Mouse (Mus musculus) kidney, embryonic 16.5 days (tissue): ENCODE measurements at regions not wholly inside any gene's neighbourhood (a gene's known extent, or its start where the extent isn't known, plus 50 kb on each side); places are given as distances from the start of the nearest gene placed in this dataset.
A peak's percentile ranks its signal among the peaks of the same experiment; 100 is the strongest.

Source experiments
- ATAC-seq: fragments of 200-750 bp; cut with Nextera tagmentation; 2 replicates; pipeline ENCODE4 v1.8.0; 2017; ENCODE audit warnings: moderate TSS enrichment; ENCODE audit not compliant: low FRiP score, low TSS enrichment
- H3K27ac ChIP-seq: fragments of 300-500 bp; sonication (generic); 2 replicates; pipeline ENCODE4 v1.5.1; 2014; ENCODE audit warnings: low read length
- H3K27me3 ChIP-seq: fragments of 300-500 bp; sonication (generic); 2 replicates; pipeline ENCODE4 v1.6.1; 2014; ENCODE audit warnings: low read length, control low read depth, mixed read lengths; ENCODE audit not compliant: insufficient read depth
- H3K36me3 ChIP-seq: fragments of 300-500 bp; sonication (generic); 2 replicates; pipeline ENCODE4 v1.6.1; 2014; ENCODE audit warnings: low read length, control low read depth, mixed read lengths; ENCODE audit not compliant: insufficient read depth
- H3K4me1 ChIP-seq: fragments of 300-500 bp; sonication (generic); 2 replicates; pipeline ENCODE4 v1.6.1; 2014; ENCODE audit warnings: low read length, control low read depth, mixed read lengths; ENCODE audit not compliant: insufficient read depth
- H3K4me2 ChIP-seq: fragments of 300-500 bp; sonication (generic); replicated peaks from 2 replicates; pipeline ENCODE4 v1.6.1; 2014; ENCODE audit warnings: low read depth, low read length
- H3K4me3 ChIP-seq: fragments of 300-500 bp; sonication (generic); 2 replicates; pipeline ENCODE4 v1.5.1; 2014; ENCODE audit warnings: mild to moderate bottlenecking, low read length
- H3K9ac ChIP-seq: fragments of 300-500 bp; sonication (generic); replicated peaks from 2 replicates; pipeline ENCODE4 v1.6.1; 2014; ENCODE audit warnings: low read length
- H3K9me3 ChIP-seq: fragments of 300-500 bp; sonication (generic); 2 replicates; pipeline ENCODE4 v1.6.1; 2016; ENCODE audit warnings: low read length, control low read depth
- WGBS: fragments of 180-500 bp; shearing (Covaris S2); extraction: QIAGEN DNeasy Blood & Tissue Kit; methylation state at CpG from one replicate; pipeline ENCODE4 v1.1.7; 2014; 5-methylcytosine and 5-hydroxymethylcytosine counted together

DNA sequence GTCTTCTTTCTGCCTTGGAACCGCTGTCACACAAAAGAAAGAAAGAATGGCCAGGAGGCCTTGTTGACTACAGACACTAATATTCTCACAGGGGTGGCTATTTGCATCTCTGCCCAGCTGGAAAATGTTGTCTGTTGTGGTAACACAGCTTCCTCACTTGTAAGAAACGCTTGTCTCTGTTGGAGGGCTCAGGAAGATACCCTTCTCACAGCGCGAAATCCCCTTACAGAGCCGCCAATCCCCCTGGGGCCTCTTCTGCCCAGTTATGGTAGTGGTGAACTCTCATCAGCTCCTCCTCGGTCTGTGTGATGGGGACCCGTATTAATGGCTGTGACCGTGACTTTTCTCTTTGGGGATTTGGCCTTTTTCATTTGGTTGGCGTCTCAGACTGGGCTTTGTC lies 1022.5 kb downstream of the Adgrl2 start:
- no peaks in the 10 kb centered on the region for H3K36me3 ChIP-seq
- 74% methylated on average over 9 of the region's 9 CpGs for WGBS
- no peaks in the 10 kb centered on the region for H3K4me1 ChIP-seq
- no peak overlapping the region for H3K27ac ChIP-seq
- no peaks in the 10 kb centered on the region for H3K9me3 ChIP-seq
- H3K4me2 ChIP-seq: no peak overlapping the region
- H3K27me3 ChIP-seq: no peaks in the 10 kb centered on the region
- ATAC-seq: no peak
- no peak overlapping the region for H3K4me3 ChIP-seq
- no peak overlapping the region for H3K9ac ChIP-seq

DNA sequence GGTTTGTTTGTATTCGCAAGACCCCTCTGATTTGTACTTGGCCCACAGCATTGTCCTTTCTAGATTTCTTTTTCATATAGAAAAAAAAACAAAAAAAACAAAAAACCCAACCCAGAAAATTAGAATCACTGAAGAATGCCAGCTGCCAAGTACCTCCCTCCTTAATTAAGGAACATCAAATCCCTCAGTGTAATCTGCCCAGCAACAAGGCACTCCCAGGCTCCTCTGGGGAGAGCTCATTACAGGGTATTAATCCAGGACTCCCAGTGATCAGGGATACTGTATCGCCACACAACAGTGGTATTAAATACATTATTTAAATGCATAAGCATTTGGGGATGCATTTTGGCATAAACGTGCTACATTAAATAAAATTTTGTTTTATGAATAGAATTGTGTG lies 1023.1 kb downstream of the Adgrl2 start:
- 92% methylated on average over 3 of the region's 3 CpGs for WGBS
- H3K27ac ChIP-seq: no peak overlapping the region
- H3K36me3 ChIP-seq: no peaks in the 10 kb centered on the region
- no peak overlapping the region for H3K4me2 ChIP-seq
- no peaks in the 10 kb centered on the region for H3K4me1 ChIP-seq
- no peaks in the 10 kb centered on the region for H3K27me3 ChIP-seq
- no peak overlapping the region for H3K9ac ChIP-seq
- no peaks in the 10 kb centered on the region for H3K9me3 ChIP-seq
- no peak overlapping the region for H3K4me3 ChIP-seq
- no peak for ATAC-seq

- WGBS: 78% methylated on average over 8 of the region's 8 CpGs
- no peak overlapping the region for H3K4me2 ChIP-seq
These were observed 1023.5 kb downstream of the Adgrl2 start for GRCm38 (mm10) chr3:147966827-147967226.

GRCm38 (mm10) chr3:147966379-147966778 lies 1024.0 kb downstream of the Adgrl2 start:
- no peaks in the 10 kb centered on the region for H3K9me3 ChIP-seq
- 70% methylated on average over 12 of the region's 12 CpGs for WGBS
- H3K9ac ChIP-seq: no peak overlapping the region
- no peak for ATAC-seq
- no peaks in the 10 kb centered on the region for H3K27me3 ChIP-seq
- H3K27ac ChIP-seq: no peak overlapping the region
- H3K36me3 ChIP-seq: no peaks in the 10 kb centered on the region
- no peak overlapping the region for H3K4me2 ChIP-seq
- H3K4me3 ChIP-seq: no peak overlapping the region
- no peaks in the 10 kb centered on the region for H3K4me1 ChIP-seq

More at GRCm38 (mm10) chr3:147966827-147967226, 1023.5 kb downstream of the Adgrl2 start:
- Histone ChIP-seq H3K27ac (no peak overlapping the region), H3K36me3 (no peaks in the 10 kb centered on the region), H3K4me1 (no peaks in the 10 kb centered on the region), H3K4me3 (no peak overlapping the region), H3K27me3 (no peaks in the 10 kb centered on the region), H3K9me3 (no peaks in the 10 kb centered on the region), H3K9ac (no peak overlapping the region)
- ATAC-seq: no peak

- H3K4me2 ChIP-seq: no peak overlapping the region
- no peaks in the 10 kb centered on the region for H3K36me3 ChIP-seq
- no peak for ATAC-seq
- no peak overlapping the region for H3K4me3 ChIP-seq
- 40% methylated on average over 13 of the region's 13 CpGs for WGBS
- H3K27me3 ChIP-seq: no peaks in the 10 kb centered on the region
- no peaks in the 10 kb centered on the region for H3K4me1 ChIP-seq
- H3K27ac ChIP-seq: no peak overlapping the region
- no peak overlapping the region for H3K9ac ChIP-seq
- H3K9me3 ChIP-seq: no peaks in the 10 kb centered on the region
These were observed 1026.5 kb downstream of the Adgrl2 start for GRCm38 (mm10) chr3:147963698-147964476.

GRCm38 (mm10) chr3:147948041-147948592 lies 1042.2 kb downstream of the Adgrl2 start:
- no peak for ATAC-seq
- Histone ChIP-seq H3K4me1 (peaks cover 6% of the 10 kb centered on the region; the same call in 1 of the 2 replicates), H3K27ac (no peak overlapping the region), H3K36me3 (no peaks in the 10 kb centered on the region), H3K27me3 (no peaks in the 10 kb centered on the region), H3K4me3 (no peak overlapping the region), H3K4me2 (no peak overlapping the region), H3K9me3 (no peaks in the 10 kb centered on the region), H3K9ac (no peak overlapping the region)
- 23% methylated on average over 13 of the region's 13 CpGs for WGBS

GRCm38 (mm10) chr3:147943314-147943713 lies 1047.0 kb downstream of the Adgrl2 start:
- ATAC-seq: no peak
- Histone ChIP-seq H3K4me1 (peaks cover 6% of the 10 kb centered on the region; the same call in 1 of the 2 replicates), H3K36me3 (no peaks in the 10 kb centered on the region), H3K27me3 (no peaks in the 10 kb centered on the region), H3K4me3 (no peak overlapping the region), H3K4me2 (no peak overlapping the region), H3K9ac (no peak overlapping the region), H3K27ac (no peak overlapping the region), H3K9me3 (no peaks in the 10 kb centered on the region)
- 49% methylated on average over 4 of the region's 4 CpGs for WGBS

DNA sequence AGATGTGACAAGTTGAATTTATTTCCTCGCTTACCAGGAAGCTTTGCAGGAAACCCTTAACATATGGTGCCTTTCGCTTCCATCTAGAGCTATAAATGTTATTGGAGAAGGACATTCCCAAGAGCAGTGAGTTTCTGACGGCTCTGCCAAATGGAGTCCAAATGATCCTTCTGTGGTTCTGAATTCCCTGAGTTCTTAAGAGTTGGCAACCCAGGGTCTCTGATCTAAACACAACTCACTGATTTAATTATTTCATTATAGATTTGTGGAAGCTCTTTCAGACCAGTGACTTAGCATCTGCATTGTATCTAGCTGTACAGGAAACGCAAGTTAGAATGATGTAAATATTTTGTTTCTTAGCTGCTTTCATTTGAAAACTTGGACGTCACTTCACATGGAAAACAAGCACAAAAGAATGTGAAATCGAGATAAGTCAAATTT lies 1059.5 kb downstream of the Adgrl2 start:
- WGBS: 49% methylated on average over 6 of the region's 6 CpGs
- H3K4me1 ChIP-seq: no peaks in the 10 kb centered on the region
- no peaks in the 10 kb centered on the region for H3K9me3 ChIP-seq
- ATAC-seq: no peak
- H3K4me2 ChIP-seq: no peak overlapping the region
- no peaks in the 10 kb centered on the region for H3K27me3 ChIP-seq
- no peak overlapping the region for H3K4me3 ChIP-seq
- H3K36me3 ChIP-seq: no peaks in the 10 kb centered on the region
- peak overlapping the region; percentile 57; the same call in 1 of the 2 replicates for H3K27ac ChIP-seq
- H3K9ac ChIP-seq: no peak overlapping the region

- H3K4me1 ChIP-seq: no peaks in the 10 kb centered on the region
- 84% methylated on average over 2 of the region's 2 CpGs for WGBS
- no peak overlapping the region for H3K4me3 ChIP-seq
- no peaks in the 10 kb centered on the region for H3K36me3 ChIP-seq
- H3K9me3 ChIP-seq: no peaks in the 10 kb centered on the region
- H3K9ac ChIP-seq: no peak overlapping the region
- H3K27ac ChIP-seq: no peak overlapping the region
- H3K4me2 ChIP-seq: no peak overlapping the region
- no peaks in the 10 kb centered on the region for H3K27me3 ChIP-seq
- ATAC-seq: no peak
These were observed 1068.0 kb downstream of the Ttll7 start for GRCm38 (mm10) chr3:147920181-147920580.

DNA sequence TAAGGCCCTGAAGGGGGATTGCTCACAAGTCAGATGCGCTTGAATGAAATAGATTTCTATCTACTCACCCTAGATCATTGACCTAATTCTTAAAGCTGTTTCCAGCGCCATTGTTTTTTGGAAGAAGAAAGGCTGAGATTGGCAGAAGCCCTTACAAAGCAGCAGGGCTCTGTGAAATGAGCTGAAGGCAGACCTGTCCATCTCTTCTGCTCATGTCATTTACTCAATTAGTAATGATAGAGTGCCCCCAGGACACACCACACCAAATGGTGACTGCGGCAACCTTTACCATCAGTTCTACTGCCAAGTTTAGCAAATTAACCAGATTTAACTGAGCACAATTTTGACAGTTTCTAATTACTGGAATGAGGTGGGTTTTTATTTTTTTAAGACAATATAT lies 1067.5 kb downstream of the Ttll7 start:
- H3K4me3 ChIP-seq: no peak overlapping the region
- no peak for ATAC-seq
- H3K4me1 ChIP-seq: no peaks in the 10 kb centered on the region
- no peak overlapping the region for H3K4me2 ChIP-seq
- whole genome bisulfite sequencing: 91% methylated on average over 3 of the region's 3 CpGs
- no peaks in the 10 kb centered on the region for H3K36me3 ChIP-seq
- no peaks in the 10 kb centered on the region for H3K9me3 ChIP-seq
- H3K27me3 ChIP-seq: no peaks in the 10 kb centered on the region
- no peak overlapping the region for H3K27ac ChIP-seq
- no peak overlapping the region for H3K9ac ChIP-seq
